Mouse (Mus musculus) ES-E14 (cell line): ENCODE results near the gene Ptprcap.

Experiments used
- CHD2 ChIP-seq: IDR thresholded peaks from 2 replicates; pipeline ENCODE4 v1.6.1; 2014; ENCODE audit warnings: mild to moderate bottlenecking, low read depth, low read length, inconsistent platforms
- HCFC1 ChIP-seq: IDR thresholded peaks from 2 replicates; pipeline ENCODE4 v1.6.1; 2012; ENCODE audit warnings: low read length, inconsistent platforms, borderline replicate concordance; ENCODE audit not compliant: insufficient read depth
- MAFK ChIP-seq: IDR thresholded peaks from 2 replicates; pipeline ENCODE4 v1.6.1; 2014; ENCODE audit warnings: mild to moderate bottlenecking, low read depth, low read length, inconsistent platforms; ENCODE audit not compliant: insufficient read depth
- ZC3H11A ChIP-seq: IDR thresholded peaks from 2 replicates; pipeline ENCODE4 v1.6.1; 2012; ENCODE audit warnings: low read depth, mild to moderate bottlenecking, inconsistent platforms, low read length, borderline replicate concordance
- ZNF384 ChIP-seq: IDR thresholded peaks from 2 replicates; pipeline ENCODE4 v1.6.1; 2012; ENCODE audit warnings: low read depth, low read length, inconsistent platforms

DNA sequence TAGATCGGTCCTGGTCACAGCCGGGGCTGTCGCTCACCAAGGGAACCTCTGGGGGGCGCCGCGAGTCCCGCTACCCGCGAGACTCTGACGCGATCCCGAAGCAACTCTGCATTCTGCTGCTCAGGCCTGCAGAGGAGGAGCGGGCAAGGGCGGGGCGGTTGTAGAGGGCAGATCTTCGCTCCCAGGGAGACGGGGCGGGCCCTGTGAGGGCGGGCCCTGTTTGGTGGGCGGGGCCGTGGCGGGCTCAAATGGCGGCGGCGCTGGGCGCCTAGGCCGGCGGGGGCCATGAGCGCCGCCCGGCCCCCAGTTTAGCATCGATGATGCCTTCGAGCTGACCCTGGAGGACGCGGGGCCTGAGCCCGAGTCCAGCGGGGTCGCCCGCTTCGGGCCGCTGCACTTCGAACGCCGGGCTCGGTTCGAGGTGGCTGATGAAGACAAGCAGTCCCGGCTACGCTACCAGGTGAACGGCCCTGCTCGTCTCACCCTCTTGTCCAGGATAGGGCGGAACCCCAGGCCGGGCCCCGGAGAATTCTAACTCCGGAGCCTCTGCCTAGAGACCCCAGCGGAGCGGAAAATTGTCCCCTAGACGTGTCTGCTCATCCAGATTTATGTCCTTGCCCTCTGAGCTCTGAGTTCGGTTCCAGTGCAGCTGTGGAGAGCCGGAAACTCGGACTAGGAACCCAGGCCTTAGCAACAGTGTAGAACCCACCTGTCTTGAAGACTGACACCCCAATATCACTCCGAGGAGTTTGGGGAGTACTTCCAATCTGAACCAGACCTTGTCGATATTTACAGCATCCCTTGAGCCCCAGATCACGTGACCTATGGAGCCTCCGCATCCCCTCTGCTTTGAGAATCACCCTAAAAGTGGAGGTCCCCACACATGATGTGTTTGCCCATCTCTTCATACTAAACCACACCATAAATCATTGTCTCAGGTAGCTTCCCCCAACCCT, 27.4 kb upstream of the Ptprcap start, which contains the start of gene Aip:
- TF ChIP-seq HCFC1 (peak; percentile 82), ZNF384 (no peak), MAFK (no peak), ZC3H11A (no peak), CHD2 (peak; percentile 98)
